Mouse (Mus musculus) cerebral cortex, adult 2 months (tissue): ENCODE measurements around the gene Htr3b.

Source experiments
- WGBS: fragments of 180-500 bp; shearing (Covaris S2); methylation state at CpG from one replicate; pipeline ENCODE4 v1.1.7; 2018; 5-methylcytosine and 5-hydroxymethylcytosine counted together

The Htr3b gene

DNA sequence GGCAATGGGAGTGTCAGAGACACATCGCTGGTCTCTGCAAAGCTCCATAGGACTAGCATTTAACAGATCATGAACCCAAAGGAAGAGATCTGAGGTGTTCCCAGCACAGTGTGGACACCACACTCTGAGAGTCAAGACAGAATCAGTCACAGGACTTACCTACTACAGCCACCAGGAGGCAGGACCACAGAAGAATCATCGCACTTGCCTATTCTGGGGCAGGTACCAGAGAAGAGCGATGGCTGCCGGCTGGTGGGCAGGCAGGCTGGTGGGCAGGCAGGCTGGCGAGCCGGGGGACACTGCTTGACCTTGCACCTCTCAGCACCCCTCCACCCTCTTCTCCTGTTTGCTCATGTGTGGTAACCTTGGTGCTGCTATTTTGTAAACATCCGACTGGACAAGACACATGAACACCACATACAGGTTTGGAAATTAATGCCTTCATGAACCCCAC is at the start of gene Htr3b:
Gene Htr3b, minus strand, starts transcription at position 404 of the 454 bp plus-strand sequence.
- 82% methylated on average over 7 of the region's 7 CpGs for WGBS

DNA sequence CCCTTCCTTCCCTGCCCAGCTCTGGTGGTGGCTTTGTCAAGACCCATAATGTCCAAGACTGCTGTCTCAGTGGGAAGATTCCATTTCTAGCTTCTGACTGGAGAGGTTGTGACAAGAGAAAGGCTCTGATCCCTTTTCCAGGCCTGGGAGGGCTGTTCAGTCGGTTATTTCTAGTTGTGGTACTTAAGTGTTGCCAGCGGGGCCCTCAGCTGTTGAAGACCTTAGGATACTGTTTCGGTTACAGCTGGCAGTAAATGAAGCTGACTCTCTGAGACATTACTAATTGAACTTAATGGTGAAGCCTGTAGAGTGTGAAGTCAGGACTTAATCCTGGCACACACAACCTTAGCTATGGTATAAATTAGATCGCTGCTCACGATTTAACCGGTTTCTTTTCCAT is 34.5 kb upstream of the Htr3b start:
- 87% methylated on average over 6 of the region's 6 CpGs for WGBS

DNA sequence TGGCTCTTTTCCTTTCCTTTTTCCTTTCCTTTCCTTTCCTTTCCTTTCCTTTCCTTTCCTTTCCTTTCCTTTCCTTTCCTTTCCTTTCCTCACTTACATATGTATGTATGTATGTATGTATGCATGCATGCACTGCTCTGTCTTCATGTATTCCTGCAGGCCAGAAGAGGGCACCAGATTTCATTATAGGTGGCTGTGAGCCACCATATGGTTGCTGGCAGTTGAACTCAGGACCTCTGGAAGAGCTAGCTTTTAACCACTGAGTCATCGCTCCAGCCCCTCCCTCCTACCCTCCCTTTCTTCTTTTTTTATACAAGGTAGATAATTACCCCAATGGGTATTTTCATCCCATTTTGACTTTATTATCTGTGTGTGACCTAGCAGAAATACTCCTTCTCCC is 30.9 kb upstream of the Htr3b start:
- 97% methylated on average over 1 of the region's 1 CpGs for WGBS

DNA sequence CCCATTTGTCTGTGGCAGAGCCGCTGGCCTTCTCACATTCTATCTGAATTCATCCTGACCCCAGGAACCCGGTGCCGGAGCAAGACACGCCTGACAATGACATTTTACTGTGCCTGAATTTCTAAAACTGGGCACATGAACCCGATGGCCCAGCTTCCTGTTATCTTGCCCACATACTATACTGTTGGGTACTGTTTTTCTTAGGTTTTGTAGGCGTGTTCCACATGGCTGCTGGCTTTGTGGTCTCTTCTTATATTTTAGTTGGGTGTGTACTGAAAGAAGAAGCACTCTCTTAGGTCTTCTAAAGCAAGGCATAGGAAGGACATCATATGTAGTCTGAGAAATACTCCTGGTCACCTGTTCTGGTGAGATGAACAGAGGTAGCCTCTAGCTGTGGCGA is 30.0 kb upstream of the Htr3b start:
- 78% methylated on average over 7 of the region's 7 CpGs for WGBS

DNA sequence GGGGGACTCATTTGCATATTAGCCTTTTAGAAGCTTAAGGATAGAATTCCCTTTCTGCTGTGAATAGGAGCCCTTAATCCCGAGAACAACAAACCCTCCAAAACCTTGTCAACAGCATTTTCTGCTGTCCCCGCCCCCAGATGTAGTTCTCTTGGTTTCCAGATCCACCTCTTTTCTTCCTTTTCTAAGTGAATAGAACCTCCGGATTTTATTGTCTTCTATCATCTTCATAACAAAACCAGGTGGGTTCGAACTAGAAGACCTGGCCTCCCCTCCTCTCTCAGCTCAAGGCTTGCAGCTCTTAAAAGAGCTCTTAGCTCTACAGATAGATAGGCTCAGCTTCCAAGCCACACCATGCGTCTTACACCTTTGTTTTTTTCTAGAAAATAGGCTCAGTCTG is 26.9 kb upstream of the Htr3b start:
- 77% methylated on average over 5 of the region's 5 CpGs for WGBS

DNA sequence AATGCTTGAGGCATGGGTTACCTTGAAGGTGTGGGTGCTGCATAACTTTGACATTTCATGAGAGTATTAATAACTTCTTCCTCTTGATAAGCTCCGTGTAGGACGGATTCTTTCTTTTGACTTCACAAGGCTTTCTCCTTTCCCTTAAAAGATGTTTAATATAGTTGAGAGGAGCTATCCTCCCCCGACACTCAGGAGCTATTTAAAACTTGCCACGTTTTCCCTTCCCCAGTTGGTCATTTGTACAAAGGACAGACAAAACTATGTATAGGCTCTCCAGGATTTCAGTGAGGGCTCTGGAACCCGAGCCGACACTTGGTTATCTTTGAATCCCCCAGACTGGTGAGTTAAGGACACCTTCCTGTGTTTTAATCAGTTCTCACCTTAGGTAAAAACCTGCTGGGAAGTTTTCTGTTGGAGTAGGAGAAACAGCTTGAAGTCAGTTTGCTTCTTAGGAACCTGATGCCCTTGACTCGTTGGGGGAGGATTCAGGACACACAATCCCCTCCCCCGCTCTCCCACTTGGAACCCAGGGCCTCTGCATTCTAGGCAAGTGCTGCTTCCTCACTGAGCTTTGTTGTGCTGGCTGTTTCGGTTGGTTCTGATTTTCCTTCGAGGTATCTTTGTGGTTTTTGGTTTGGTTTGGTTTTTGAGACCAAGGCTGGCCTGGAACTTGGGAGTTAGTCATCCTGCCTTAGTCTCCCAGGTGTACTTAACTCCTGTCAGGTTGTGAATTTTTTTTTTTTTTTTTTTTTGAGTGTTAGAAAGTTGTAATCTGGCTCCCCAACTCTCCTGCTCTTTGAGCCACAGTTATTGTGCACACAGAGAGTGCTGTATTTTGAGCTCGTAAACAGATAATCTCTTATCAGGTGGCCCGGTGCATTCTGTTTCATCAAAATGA is 22.7 kb upstream of the Htr3b start:
- 40% methylated on average over 12 of the region's 12 CpGs for WGBS

DNA sequence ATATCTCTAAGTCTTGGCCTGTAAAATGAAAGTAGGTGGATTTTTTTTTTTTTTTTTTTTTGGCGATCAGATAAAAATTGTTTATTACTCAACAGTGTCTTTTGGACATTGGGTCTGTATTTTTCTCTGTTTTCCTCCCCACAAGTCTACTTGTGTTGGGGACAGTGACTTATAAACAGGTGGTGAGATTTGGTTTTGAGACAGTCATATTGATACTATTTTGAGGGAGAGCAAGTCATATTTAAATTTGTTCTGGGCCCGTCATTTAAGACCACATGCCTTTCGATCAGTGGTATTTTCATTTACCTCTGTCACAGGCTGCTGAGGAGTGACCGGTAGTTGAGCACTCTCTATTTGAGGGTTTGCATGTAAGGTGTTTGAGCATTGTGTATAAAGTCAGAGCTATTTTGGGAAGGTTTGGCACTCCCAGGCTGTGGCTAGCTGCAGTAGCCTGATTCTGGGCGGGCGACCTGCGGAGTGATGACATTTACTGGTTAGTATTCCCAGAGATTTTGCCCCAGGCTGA is 21.9 kb upstream of the Htr3b start:
- 35% methylated on average over 7 of the region's 7 CpGs for WGBS

DNA sequence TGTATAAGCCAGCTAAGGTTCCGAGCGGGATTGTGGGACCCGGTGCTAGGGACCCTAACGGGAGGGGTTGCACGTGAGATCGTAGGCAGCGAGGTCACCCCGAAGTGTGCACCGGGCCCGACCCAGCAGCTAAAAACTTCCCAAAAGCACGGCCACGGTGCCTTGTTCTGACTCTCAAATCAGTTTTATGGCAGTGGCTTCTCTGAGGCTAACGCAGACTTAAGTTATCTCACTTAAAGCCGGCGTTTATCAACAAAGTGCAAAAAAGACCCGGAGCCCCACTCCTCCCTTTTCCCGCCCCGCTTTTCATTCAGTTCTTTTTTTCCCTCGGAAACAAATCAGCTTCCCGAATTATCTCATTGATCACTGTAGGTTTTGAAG is 20.9 kb upstream of the Htr3b start:
- WGBS, result under 1% methylated on average over 20 of the region's 20 CpGs

DNA sequence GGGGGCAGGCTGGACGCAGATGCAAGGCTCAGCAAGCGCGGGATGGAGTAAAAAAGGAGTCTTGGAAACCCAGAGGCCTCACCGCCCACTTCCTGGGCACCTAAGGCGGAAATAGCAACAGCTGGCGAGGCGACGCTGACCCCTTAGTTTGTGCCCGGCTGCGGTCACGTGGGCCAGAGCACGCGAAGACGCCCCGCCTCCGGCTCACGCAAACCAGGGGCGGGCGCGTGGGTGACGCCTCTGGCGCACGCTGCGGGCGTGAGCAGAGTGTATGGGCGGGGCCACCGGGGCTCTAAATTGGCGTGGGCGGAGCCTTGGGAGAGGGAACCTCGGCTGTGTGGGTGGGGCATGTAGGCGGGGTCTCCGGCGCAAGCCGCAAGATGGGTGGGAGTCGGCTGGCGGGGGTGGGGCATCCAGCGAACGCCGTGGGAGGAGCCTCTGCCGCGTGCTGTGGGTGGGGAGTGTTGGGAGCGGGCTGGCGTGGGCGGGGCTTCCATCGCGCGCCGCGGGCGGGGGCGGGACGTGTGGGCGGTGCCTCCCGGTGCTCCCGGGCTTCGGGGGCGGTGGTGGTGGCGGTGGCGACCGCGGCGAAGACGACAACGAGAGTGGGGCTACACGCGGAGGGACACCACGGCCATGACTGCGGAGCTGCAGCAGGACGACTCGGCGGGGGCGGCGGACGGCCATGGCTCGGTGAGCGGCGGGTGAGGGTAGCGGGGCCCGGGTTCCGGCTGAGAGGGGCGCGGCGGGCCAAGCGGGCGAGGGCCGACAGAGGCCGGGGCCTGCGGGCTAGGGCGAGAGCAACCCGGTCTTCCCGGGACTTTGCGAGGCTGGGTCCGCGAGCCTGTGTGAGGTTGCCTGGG is 20.3 kb upstream of the Htr3b start, which contains the start of gene Usp28:
Gene Usp28, plus strand, starts transcription at position 531 of the 863 bp plus-strand sequence.
- WGBS, result 1% methylated on average over 91 of the region's 94 CpGs

DNA sequence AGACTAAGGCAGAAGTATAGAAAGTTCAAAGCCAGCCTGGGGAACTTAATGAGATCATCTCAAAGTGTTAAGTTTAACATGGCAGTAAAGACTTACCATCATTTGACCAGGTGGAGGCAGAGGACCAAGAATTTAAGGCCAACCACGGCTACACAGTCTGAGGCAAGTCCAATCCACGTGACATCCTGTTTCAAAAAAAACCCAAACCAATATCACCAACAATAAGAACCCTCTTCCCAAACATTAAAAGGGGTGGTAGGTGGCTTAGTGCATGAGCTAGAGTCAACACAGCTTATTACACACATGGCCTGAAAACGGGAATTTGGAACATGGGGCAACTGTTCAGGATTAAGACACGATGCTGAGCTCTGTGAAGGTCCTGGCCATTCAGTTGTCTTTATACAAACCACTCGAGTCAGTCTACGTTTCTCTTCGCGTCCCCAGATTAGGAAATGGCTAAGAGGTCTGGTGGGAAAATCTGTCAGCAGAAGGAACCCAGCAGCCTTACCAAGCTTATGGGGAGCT is 19.6 kb upstream of the Htr3b start:
- WGBS, result 9% methylated on average over 8 of the region's 8 CpGs

DNA sequence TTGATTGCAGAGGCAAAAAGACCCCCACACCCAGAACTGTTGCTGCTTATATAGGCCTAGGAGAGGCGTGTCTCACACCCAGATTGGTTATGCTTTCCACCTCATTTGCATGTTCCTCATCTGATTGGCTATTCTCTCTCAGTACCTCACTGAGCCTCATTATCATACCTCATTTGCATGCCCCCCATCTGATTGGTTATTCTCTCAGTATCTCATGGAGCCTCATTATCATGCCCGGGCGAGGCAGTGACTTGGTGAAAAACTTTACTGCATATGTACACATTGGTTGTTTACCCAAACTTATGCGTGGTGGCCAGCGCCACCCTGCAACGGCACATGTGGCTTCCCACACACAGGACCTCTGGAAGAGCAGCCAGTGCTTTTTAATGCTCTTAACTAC is 19.0 kb upstream of the Htr3b start:
- WGBS, result 92% methylated on average over 6 of the region's 6 CpGs

DNA sequence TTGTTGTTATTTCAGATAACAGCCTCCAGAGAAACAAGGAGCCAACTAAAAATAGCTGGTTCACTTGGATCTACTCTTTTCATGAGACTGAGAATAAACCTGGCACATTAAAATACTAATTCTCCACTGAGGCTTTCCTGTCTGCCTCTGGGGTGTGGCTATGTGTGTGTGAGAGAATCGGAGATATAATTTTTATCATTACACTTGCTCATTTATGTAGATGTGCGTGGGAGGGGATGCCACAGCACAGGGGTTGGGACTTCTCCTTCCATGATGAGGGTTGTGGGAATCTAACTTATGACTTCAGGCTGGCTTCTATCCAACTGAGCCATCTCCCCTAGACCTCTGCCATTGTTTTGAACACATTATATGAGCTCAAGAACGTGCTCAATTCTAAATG is 16.0 kb upstream of the Htr3b start:
- WGBS, result 54% methylated on average over 3 of the region's 3 CpGs

DNA sequence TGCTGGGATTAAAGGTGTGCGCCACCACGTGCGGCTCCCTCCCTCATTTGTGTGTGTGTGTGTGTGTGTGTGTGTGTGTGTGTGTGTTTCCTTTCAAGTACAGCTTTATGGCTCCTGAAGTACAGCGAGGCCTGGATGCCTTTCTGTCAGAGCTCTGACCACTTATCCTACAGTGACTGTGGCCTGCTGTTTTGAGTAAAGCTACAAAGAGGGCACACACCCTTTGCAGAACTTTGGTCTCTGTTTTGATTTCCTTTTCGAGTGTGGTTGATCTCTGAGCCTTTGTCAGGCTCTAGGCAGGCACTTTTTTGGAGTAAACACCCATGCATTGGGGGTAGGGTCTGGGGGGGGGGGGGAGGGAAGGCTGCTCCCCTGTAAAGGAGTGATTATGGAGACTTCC is 15.6 kb upstream of the Htr3b start:
- 74% methylated on average over 5 of the region's 5 CpGs for WGBS

DNA sequence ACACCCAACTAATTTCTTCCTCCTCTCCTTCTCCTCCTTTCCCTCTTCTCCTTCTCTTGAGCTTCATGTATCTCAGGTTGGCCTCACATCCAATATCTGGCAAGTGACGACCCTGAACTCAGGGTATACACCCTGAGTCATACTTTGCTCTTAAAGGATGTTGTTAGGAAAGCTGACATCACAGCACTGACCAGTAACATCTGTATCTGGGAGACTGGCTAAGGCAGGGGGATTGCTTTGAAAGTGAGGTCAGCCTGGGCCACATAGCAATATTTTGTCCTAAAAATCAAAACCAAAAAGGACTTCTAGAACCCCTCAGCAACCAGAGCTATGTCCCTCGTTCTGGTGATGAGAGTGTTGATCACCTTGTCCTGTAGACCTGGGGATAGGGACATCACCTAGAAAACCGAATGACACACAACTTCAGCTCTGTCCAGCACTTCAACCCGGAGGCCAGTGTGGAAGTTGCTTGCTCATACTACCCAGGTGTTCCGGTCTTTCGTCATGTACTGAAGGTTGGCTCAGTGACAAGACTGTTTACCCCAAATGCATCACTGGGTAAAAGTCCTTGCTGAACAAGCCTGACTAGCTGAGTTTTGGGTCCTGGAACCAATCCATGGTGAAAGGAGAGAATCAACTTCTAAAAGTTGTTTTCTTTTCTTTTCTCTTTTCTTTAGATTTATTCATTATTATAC is 12.0 kb upstream of the Htr3b start:
- 82% methylated on average over 6 of the region's 6 CpGs for WGBS

DNA sequence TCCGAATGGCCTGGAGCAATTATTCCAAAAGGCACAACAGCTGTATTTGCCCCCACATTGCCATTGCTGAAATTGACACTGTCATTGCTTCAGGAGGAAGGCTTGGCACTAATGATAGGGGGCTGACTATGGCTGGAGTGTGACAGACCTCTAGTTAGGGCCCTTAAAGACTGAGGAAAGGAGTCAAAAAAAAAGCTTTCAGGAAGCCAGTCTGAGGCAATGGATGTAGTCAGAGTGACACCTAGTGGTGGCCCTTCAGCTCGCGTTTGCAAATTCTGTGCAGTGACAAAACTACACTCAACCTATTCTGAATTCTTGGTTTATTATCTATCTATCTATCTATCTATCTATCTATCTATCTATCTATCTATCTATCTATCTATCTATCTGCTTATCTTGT is 7.7 kb upstream of the Htr3b start:
- 31% methylated on average over 3 of the region's 3 CpGs for WGBS

DNA sequence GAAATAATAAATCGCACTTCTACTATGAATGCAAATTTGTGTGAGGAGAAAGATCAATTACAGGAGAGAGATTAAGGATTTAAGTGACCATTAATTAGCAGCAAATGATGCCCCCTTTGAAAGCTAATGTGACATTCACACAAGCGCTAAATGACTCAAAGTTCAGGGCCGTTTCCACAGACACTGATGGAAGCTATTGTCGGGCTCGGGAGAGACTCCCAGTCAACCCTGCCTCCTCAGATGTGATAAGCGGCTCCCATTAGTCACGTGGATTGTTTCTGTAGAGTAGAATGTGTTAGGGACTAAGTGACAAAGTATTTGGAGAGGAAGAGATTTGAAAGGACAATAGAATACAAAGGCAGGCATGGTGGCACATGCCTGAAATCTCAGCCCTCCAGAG is 2.7 kb downstream of the Htr3b start:
- 45% methylated on average over 7 of the region's 7 CpGs for WGBS

DNA sequence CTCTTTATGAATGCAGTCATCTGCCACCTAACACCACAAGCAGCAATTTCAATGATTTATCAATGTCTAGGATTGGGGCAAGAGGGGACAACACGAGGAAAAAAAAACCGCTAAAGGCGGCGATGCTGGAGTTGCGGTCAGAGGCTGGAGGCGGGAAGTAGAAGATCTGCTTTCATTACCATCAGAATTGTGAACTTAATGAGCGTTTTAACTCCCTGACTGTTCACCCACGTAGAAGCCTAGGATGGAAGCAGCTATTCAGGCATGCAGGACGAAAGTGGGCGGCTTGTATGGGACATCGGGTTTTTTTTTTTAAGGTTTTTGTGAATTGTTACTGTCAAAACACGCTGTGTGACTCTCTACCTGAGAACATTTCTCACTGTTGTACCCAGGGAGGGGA is 3.5 kb downstream of the Htr3b start:
- WGBS, result 24% methylated on average over 12 of the region's 12 CpGs

DNA sequence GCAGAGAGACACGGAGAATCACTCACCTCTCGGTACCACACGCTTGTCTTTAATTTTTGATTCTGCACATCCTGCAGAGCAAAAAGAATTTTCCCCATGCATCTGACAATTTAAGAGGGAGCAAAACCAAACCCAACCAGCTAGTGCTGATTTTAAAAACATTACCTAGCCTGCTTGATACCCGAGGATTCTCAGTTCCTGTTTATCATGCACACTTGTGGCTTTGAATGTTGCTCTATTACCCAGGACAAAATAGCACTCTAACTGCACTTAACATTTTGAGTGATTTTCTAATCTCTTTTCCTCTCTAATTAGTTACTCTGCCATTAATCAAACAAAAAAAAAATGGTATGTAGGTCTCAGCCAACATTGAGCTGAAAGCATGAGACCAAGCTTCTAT is 17.2 kb downstream of the Htr3b start:
- WGBS, result 86% methylated on average over 4 of the region's 4 CpGs

DNA sequence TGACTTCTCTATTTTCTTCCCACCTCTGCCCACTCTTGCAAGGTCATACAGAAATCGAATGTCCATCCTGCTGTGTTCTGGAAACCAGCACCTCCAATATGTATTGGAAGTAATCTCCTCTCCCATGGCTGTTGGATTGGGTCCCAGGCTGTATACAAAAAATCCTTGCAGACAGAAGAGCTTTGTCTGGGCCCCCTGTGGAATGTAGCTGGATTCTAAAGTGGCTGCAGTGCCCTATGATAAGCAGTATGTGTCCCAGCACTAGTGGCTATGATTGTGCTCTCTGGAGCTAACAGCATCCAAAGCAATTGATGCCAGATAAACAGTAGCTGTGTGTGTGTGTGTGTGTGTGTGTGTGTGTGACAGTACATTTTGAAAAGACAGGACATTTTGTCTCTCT is 22.4 kb downstream of the Htr3b start:
- WGBS, result 54% methylated on average over 1 of the region's 1 CpGs

DNA sequence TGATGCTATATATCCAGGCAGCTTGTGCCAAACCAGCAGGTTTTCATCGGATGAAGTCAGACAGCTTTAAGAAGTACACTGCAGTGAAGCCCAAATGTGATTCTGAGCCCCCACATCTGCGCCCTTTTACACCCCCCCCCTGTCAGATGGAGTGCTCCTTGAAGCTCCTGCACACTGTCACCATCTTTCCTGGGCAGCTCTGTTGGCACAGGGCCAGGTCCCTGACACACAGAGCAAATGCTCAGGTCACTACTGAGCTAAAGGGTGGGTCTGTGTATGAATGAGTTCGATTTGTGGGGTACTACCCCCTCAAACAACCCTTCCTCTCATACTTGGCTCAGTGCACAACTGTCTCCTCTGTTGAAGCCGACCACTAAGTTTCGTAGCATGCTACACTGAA is 35.4 kb downstream of the Htr3b start:
- 64% methylated on average over 5 of the region's 5 CpGs for WGBS

DNA sequence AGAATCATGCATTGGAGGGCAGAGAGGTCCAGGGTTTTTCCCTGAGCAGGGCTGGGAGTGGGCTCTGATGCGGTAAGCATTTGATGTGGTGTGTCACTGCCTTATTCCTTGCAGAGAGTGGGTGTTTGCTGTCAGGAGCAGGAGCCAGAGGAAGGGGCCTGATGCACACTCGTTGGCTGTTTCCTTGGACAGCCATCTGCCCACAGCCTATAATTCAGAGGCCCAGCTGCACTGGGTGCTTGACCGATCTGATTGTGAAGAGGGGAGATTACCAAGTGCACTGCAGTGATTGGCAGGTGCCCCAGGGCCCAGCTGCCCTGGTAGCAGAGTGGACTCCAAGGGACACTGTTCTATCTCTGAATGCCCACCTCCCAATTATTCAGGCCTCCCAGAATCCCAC is 36.0 kb downstream of the Htr3b start:
- WGBS, result 43% methylated on average over 3 of the region's 3 CpGs
